Mouse (Mus musculus) midbrain, embryonic 12.5 days (tissue): ENCODE data around the gene Pnpla1. TPM values are rescaled to one million over a fixed set of nuclear protein-coding genes. Genes with fewer than 3 reads are reported as not detected.
A peak's percentile ranks its signal among the peaks of the same experiment; 100 is the strongest.

Source experiments
- ATAC-seq: fragments of 200-750 bp; cut with Nextera tagmentation; 2 replicates; pipeline ENCODE4 v1.8.0; 2017; ENCODE audit warnings: low read depth, moderate TSS enrichment, moderate library complexity; ENCODE audit not compliant: low FRiP score
- H3K27ac ChIP-seq: fragments of 300-500 bp; sonication (generic); replicated peaks from 2 replicates; pipeline ENCODE4 v1.5.1; 2016; ENCODE audit warnings: mild to moderate bottlenecking
- H3K27me3 ChIP-seq: fragments of 300-500 bp; sonication (generic); 2 replicates; pipeline ENCODE4 v1.6.1; 2016; ENCODE audit warnings: mild to moderate bottlenecking
- H3K36me3 ChIP-seq: fragments of 300-500 bp; sonication (generic); 2 replicates; pipeline ENCODE4 v1.6.1; 2016
- H3K4me1 ChIP-seq: fragments of 300-500 bp; sonication (generic); 2 replicates; pipeline ENCODE4 v1.6.1; 2016
- H3K4me2 ChIP-seq: fragments of 300-500 bp; sonication (generic); replicated peaks from 2 replicates; pipeline ENCODE4 v1.6.1; 2016; ENCODE audit warnings: mild to moderate bottlenecking, moderate library complexity
- H3K4me3 ChIP-seq: fragments of 300-500 bp; sonication (generic); 2 replicates; pipeline ENCODE4 v1.5.1; 2016; ENCODE audit warnings: mild to moderate bottlenecking
- H3K9ac ChIP-seq: fragments of 300-500 bp; sonication (generic); replicated peaks from 2 replicates; pipeline ENCODE4 v1.6.1; 2016; ENCODE audit warnings: mild to moderate bottlenecking, moderate library complexity
- H3K9me3 ChIP-seq: fragments of 300-500 bp; sonication (generic); 2 replicates; pipeline ENCODE4 v1.6.1; 2016; ENCODE audit warnings: mild to moderate bottlenecking
- WGBS: fragments of 180-500 bp; shearing (Covaris S2); methylation state at CpG from one replicate; pipeline ENCODE4 v1.1.7; 2016; 5-methylcytosine and 5-hydroxymethylcytosine counted together
- polyA plus RNA-seq: library from polyadenylated mRNA; unstranded; fragments of >200 nt; fragmentation: Nextera tagmentation; extraction: Ambion mirVana; gene quantifications from 2 replicates; pipeline ENCODE4 v1.2.1, GENCODE M21; 2016

Pnpla1 gene
- polyA plus RNA-seq, 1 experiment from 2014 or later = not detected

DNA sequence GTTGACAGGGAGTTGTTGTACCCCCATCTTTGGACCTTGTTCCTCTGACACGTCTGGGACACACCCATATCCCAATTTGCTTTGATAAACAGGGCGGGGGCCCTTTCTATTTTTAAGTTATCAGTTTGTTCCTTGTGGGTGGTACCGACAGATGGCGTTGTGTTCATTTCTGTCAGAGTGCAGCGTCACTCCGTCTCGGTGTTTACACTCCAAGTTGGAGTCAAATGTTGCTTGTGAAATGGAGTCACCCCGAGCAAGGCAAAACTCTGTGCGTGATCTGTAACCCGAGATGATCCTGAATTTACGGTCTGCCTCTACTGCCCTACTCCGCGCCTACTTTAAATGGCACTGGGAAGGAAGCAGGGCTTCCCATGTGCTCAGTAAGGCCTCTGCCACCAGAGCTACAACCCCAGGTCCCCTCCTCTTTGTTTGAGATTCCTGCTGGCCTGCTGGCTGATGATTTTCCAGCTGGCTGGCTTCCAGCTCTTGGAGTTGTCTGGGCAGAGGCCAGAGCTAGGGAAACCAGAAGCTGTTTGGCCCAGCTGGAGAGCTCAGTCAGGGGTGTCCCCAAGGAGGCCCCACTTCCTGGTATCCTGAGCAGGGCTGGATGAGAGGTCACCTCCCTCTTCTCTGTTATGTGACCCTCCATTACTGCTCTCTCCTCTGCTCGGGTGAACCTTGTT, 72.3 kb downstream of the Pnpla1 start:
- Histone ChIP-seq H3K4me3 (no peak overlapping the region), H3K27me3 (no peaks in the 10 kb centered on the region), H3K36me3 (no peaks in the 10 kb centered on the region), H3K9me3 (no peaks in the 10 kb centered on the region), H3K4me1 (peaks cover 10% of the 10 kb centered on the region), H3K27ac (peak overlapping the region; percentile 66), H3K4me2 (0 out of 2 replicates have a peak overlapping the region, but pooled peaks have one; percentile 9), H3K9ac (no peak overlapping the region)
- WGBS = 30% methylated on average over 14 of the region's 14 CpGs
- ATAC-seq = peak; percentile 56; the same call in 1 of the 2 replicates

DNA sequence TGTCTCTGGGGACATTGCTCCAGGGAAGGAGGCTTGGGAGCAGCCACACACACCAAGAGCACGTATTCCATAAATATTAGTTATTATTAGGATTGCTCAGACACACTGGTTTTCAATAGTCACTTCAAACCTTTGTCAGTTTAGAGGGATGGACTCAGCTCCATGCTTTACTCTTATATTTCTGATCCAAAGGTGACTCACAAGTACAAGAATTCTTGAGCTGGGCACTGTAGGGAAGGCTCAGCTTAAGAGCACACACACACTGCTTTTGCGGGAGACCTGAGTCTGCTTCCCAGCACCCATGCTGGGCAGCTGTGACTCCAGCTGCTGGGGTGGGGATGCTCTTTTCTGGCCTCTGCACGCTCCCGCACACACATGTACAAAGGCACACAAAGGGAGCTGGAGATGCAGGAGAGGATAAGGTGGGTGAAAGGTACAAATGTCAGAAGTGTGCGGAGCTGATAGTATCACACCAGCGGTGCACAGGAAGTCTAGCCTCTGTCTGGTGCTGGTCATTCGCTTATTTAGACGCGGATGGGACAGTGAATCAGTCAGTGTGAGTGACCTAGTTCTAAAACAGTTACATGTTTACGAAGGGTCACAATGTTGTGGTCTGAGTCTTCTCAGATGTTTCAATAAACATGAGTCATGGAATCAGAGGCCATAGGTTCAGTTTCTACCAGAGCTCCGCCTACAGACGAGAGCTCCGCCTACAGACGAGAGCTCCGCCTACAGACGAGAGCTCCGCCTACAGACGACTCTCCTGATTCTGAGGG, 73.4 kb downstream of the Pnpla1 start:
- WGBS = 90% methylated on average over 18 of the region's 18 CpGs
- no peak overlapping the region for H3K4me2 ChIP-seq
- H3K27ac ChIP-seq = no peak overlapping the region
- no peak overlapping the region for H3K4me3 ChIP-seq
- no peaks in the 10 kb centered on the region for H3K9me3 ChIP-seq
- H3K4me1 ChIP-seq = peaks cover 10% of the 10 kb centered on the region
- H3K27me3 ChIP-seq = no peaks in the 10 kb centered on the region
- H3K9ac ChIP-seq = no peak overlapping the region
- no peaks in the 10 kb centered on the region for H3K36me3 ChIP-seq
- ATAC-seq = no peak

DNA sequence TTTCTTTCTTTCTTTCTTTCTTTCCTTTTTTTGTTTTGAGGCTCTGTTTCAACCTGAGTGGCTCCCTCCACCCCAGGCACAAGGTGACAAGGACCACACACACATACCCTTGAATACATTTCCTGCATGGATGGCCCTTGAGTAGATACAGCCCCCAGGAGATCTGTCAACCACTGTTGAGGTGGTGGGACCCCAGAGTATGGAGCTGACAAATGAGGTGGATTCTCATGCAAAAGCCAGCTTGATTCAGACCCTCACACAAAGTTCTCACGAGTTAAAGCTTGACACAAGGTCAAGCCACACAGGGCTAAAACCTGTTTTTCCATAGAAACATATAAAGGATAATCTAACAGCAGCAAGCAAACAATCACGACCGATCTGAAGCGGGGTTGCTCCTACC, 74.1 kb downstream of the Pnpla1 start:
- WGBS = 88% methylated on average over 4 of the region's 4 CpGs
- Histone ChIP-seq H3K27ac (no peak overlapping the region), H3K4me1 (peaks cover 10% of the 10 kb centered on the region), H3K9me3 (no peaks in the 10 kb centered on the region; the same call in 1 of the 2 replicates), H3K4me3 (no peak overlapping the region), H3K4me2 (no peak overlapping the region), H3K27me3 (no peaks in the 10 kb centered on the region), H3K9ac (no peak overlapping the region), H3K36me3 (no peaks in the 10 kb centered on the region)
- no peak for ATAC-seq

DNA sequence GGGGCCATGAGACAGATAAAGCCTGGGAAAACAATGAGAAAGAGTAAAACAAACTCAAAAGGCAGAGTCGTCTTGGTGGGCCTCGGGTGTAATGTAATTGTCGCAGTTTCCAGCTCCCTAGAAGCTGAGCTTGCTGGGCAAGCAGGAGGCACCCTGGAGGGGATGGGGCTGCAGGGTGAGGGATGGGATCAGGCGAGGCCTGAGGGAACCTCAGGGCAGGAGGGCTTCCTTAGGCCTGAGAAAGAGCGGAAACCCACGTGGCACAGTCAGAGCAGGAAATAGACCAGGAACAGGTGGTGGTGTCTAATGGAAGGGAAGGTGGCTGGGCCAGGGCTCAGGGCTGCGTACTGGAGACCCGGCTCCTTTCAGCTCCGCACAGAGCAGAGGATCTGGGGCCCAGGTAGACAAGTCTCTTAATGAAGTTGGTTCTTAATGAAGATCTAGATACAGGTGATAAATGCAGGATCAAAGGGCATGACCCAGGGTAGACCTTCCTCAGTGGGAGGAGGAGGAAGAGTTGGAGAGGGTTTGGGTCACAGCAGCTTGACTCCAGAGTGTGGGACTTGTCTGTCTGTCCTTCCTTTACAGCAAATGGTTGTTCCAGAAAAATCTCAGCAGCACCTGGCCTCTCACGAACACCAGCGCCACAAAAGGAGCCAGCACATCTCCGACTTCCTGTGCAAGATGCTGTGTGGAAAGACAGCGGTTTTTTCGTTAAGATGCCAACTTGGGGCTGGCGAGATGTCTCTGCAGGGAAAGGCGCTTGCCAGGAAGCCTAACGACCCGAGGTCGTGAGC, 76.1 kb downstream of the Pnpla1 start:
- ATAC-seq = no peak
- Histone ChIP-seq H3K27ac (no peak overlapping the region), H3K9ac (no peak overlapping the region), H3K27me3 (no peaks in the 10 kb centered on the region), H3K4me1 (peaks cover 10% of the 10 kb centered on the region), H3K9me3 (no peaks in the 10 kb centered on the region; the same call in 1 of the 2 replicates), H3K4me3 (no peak overlapping the region), H3K4me2 (no peak overlapping the region), H3K36me3 (no peaks in the 10 kb centered on the region)
- 82% methylated on average over 19 of the region's 19 CpGs for WGBS

DNA sequence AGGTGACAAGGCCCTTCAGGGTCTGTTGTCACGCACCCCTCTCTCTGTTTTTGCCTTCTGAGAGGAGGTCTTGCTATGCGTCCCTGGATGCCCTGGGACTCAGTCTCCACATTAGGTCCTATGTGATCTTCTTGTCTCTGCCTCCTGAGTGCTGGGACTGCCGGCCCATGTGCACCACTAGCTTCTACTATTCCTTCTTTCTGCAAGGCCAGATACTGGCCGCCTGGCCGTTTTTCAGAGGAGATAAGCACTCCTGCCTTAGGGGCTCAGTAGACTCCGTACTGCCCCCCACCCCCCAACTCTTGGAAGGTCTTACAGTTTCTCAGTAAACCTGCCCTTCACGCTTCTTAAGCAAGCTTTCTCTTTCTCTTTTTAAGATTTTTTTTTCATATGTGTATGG, 77.9 kb downstream of the Pnpla1 start:
- Histone ChIP-seq H3K27me3 (no peaks in the 10 kb centered on the region), H3K27ac (no peak overlapping the region), H3K9me3 (no peaks in the 10 kb centered on the region; the same call in 1 of the 2 replicates), H3K9ac (no peak overlapping the region), H3K4me2 (no peak overlapping the region), H3K36me3 (no peaks in the 10 kb centered on the region), H3K4me1 (no peaks in the 10 kb centered on the region), H3K4me3 (no peak overlapping the region)
- WGBS = 91% methylated on average over 7 of the region's 7 CpGs
- ATAC-seq = no peak

DNA sequence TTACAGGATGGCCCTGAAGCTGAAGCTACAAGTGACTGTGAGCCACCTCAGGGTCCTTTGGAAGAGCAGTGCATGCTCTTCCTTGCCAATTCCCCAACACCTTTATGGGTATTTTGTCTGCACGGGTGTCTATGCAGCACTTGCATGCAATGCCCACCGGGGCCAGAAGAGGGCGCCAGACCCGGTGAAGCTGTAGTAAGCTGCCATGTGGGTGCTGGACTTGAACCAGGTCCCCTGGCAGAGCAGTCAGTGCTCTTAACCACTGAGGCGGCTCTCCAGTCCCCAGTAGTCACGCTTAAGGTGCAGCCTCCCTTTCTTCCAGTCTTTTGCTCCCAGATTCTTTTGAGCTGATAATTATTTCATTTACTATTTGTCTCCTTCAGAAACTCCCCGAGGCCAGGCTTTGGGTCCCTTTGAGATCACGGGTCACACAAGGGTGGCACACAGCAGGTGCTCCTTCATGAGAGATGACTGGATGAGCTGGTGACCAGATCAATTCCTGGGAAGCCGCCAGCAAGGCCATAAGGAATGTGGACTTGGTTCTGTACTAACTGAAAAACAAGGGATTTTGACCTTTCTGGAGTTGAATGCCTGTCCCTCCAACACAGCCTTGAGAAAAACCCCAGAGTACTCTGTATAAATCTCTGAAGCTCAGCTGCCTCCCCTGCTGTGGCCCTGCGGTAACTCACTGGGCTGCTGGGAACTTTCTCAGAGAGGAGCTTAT, 78.6 kb downstream of the Pnpla1 start:
- H3K4me2 ChIP-seq = no peak overlapping the region
- no peak overlapping the region for H3K9ac ChIP-seq
- H3K27ac ChIP-seq = no peak overlapping the region
- no peaks in the 10 kb centered on the region for H3K36me3 ChIP-seq
- no peak for ATAC-seq
- H3K27me3 ChIP-seq = no peaks in the 10 kb centered on the region
- WGBS = 79% methylated on average over 10 of the region's 10 CpGs
- H3K4me1 ChIP-seq = no peaks in the 10 kb centered on the region
- H3K9me3 ChIP-seq = no peaks in the 10 kb centered on the region; the same call in 1 of the 2 replicates
- H3K4me3 ChIP-seq = no peak overlapping the region

Other genes starting within 250 kb of the Pnpla1 start
- gene Srpk1, start 235.7 kb upstream of the Pnpla1 start, polyA plus RNA-seq = 117 and 126 TPM in 2 replicates
- 0.68 and 0.91 TPM in 2 replicates for gene Slc26a8, start 168.2 kb upstream of the Pnpla1 start, polyA plus RNA-seq
- 36.6 and 40.7 TPM in 2 replicates for gene Mapk14, start 167.1 kb upstream of the Pnpla1 start, polyA plus RNA-seq
- 3.4 and 3.5 TPM in 2 replicates for gene AC170998.1, start 132.3 kb upstream of the Pnpla1 start, polyA plus RNA-seq
- gene Mapk13, start 89.1 kb upstream of the Pnpla1 start, polyA plus RNA-seq = 1.2 and 1.5 TPM in 2 replicates
- 15.0 and 17.3 TPM in 2 replicates for gene Brpf3, start 57.3 kb upstream of the Pnpla1 start, polyA plus RNA-seq
- gene 4930539E08Rik, start 56.9 kb downstream of the Pnpla1 start, polyA plus RNA-seq = 0.15 and 0.26 TPM in 2 replicates
- gene Pxt1, start 85.4 kb downstream of the Pnpla1 start, polyA plus RNA-seq = 0.30 TPM in 1 of 2 replicates, not detected in the other
- 115 and 116 TPM in 2 replicates for gene Kctd20, start 93.5 kb downstream of the Pnpla1 start, polyA plus RNA-seq
- gene Stk38, start 149.6 kb downstream of the Pnpla1 start, polyA plus RNA-seq = 150 and 151 TPM in 2 replicates
- 730 and 734 TPM in 2 replicates for gene Srsf3, start 174.2 kb downstream of the Pnpla1 start, polyA plus RNA-seq
- gene Cdkn1a, start 232.6 kb downstream of the Pnpla1 start, polyA plus RNA-seq = 23.5 and 24.8 TPM in 2 replicates